Comparison of ENCODE assay signal across 9 mouse cellular contexts in the genomic region with DNA sequence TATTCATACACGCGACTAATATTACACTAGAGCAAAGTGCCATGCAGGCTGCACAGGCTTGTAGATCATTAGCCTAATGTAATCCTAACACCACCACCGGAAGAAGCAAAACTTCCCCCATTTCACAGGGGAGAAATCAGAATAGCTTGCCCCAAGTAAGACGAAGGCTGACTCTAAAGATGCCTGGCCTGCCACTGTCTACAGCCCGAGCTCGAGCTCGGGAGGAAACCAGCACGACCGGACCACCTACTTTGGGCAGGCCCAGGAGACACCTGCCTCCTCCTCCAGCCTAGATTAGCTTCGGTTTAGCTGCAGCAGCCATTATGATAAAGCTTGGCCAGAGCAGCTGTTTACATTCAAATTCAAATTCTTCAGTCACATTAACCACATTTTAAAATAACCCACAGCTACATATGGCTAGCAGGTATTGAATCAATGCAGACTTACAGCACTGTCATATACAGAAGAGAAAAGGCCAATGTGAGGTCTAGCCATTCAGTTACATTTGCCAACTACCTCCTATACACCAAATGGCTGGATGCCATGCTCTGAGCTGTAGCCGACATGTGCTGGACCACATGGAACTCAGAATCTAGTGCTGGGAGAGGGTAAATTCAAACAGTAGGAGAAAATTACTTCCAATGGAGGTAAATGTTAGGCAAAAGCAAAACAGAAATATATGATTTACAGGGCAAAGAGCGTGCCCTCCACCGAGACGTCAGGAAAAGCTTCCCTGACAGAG. TPM values are rescaled to one million over a fixed set of nuclear protein-coding genes. Genes with fewer than 3 reads are reported as not detected.
DNase-seq lines count a peak whose midpoint lies in the region; ATAC-seq and TF ChIP-seq lines count a peak whose summit lies in the region.
"Had no signal": no experiment of that assay in that cellular context is flagged by ENCODE, and none has a peak within 500 bp of the region (broad histone marks: within the 10 kb centered on the region; RNA-seq: fewer than 3 reads in every experiment).

No protein-coding gene starts in this region.

- intact Hi-C loops in heart, postnatal 25 days (cut with DNase I), result no loop called here

- no peak for TF ChIP-seq POLR2A in cortical plate, adult 2 months (IDR thresholded peaks at IDR 0.05; ENCODE audit: extremely low read depth, insufficient read depth, low read length)

- WGBS in heart, embryonic 12.5 days, result 34% methylated on average over 14 of the region's 14 CpGs
- 33% methylated on average over 14 of the region's 14 CpGs for whole genome bisulfite sequencing in hindbrain, embryonic 11.5 days
- WGBS in midbrain, embryonic 11.5 days, result 35% methylated on average over 14 of the region's 14 CpGs

- no peaks in the 10 kb centered on the region for H3K9me3 ChIP-seq in heart, embryonic 12.5 days (replicated peaks)
- H3K9me3 ChIP-seq in hindbrain, embryonic 11.5 days (ENCODE audit: control insufficient read depth, low read length), result no peaks in the 10 kb centered on the region
- H3K9me3 ChIP-seq in midbrain, embryonic 11.5 days (ENCODE audit: control insufficient read depth, low read length), result no peaks in the 10 kb centered on the region

- no peak overlapping the region for H3K27ac ChIP-seq in heart, embryonic 12.5 days (ENCODE audit: poor library complexity, severe bottlenecking)
- no peak overlapping the region for H3K27ac ChIP-seq in cortical plate, adult 2 months (ENCODE audit: insufficient read depth, low read length)
- no peak overlapping the region for H3K27ac ChIP-seq in hindbrain, embryonic 11.5 days (ENCODE audit: low read depth, low read length)
- H3K27ac ChIP-seq in midbrain, embryonic 11.5 days (ENCODE audit: low read depth, low read length), result no peak overlapping the region

- peaks cover 62% of the 10 kb centered on the region for H3K27me3 ChIP-seq in heart, embryonic 12.5 days (replicated peaks)
- H3K27me3 ChIP-seq in hindbrain, embryonic 11.5 days (ENCODE audit: control insufficient read depth, insufficient read depth, low read length), result peaks cover 30% of the 10 kb centered on the region
- H3K27me3 ChIP-seq in midbrain, embryonic 11.5 days (ENCODE audit: control insufficient read depth, insufficient read depth, low read length), result peaks cover 37% of the 10 kb centered on the region

- H3K9ac ChIP-seq in heart, embryonic 12.5 days, result no peak overlapping the region
- H3K9ac ChIP-seq in hindbrain, embryonic 11.5 days (ENCODE audit: low read depth, low read length), result no peak overlapping the region
- no peak overlapping the region; the same call in 1 of the 2 replicates for H3K9ac ChIP-seq in midbrain, embryonic 11.5 days (ENCODE audit: low read length)

- H3K36me3 ChIP-seq in heart, embryonic 12.5 days, result no peaks in the 10 kb centered on the region
- H3K36me3 ChIP-seq in hindbrain, embryonic 11.5 days (ENCODE audit: control insufficient read depth, insufficient read depth, low read length), result no peaks in the 10 kb centered on the region
- no peaks in the 10 kb centered on the region for H3K36me3 ChIP-seq in midbrain, embryonic 11.5 days (ENCODE audit: control insufficient read depth, insufficient read depth, low read length)

- TF ChIP-seq CTCF in cortical plate, adult 2 months (IDR thresholded peaks at IDR 0.05; ENCODE audit: extremely low read depth, insufficient read depth, low read length), result no peak

- H3K4me1 ChIP-seq in heart, embryonic 12.5 days (replicated peaks), result peaks cover 13% of the 10 kb centered on the region
- H3K4me1 ChIP-seq in cortical plate, adult 2 months (ENCODE audit: control insufficient read depth, insufficient read depth, low read length), result no peaks in the 10 kb centered on the region
- peaks cover 4% of the 10 kb centered on the region; the same call in 1 of the 2 replicates for H3K4me1 ChIP-seq in hindbrain, embryonic 11.5 days (replicated peaks; ENCODE audit: control insufficient read depth, insufficient read depth, low read length)
- H3K4me1 ChIP-seq in midbrain, embryonic 11.5 days (ENCODE audit: control insufficient read depth, insufficient read depth, low read length), result peaks cover 18% of the 10 kb centered on the region

- H3K4me2 ChIP-seq in heart, embryonic 12.5 days, result peak overlapping the region; percentile 99; the same call in 1 of the 2 replicates
- peak overlapping the region; percentile 79 for H3K4me2 ChIP-seq in hindbrain, embryonic 11.5 days (replicated peaks; ENCODE audit: low read depth, low read length)
- H3K4me2 ChIP-seq in midbrain, embryonic 11.5 days, result 0 out of 2 replicates have a peak overlapping the region, but pooled peaks have one; percentile 95

- ATAC-seq in heart, embryonic 12.5 days (ENCODE audit: insufficient number of reproducible peaks, low FRiP score), result no peak
- no peak for ATAC-seq in hindbrain, embryonic 11.5 days (ENCODE audit: low FRiP score)
- ATAC-seq in midbrain, embryonic 11.5 days (ENCODE audit: low FRiP score), result no peak

- no peak for DNase-seq in heart, postnatal 25 days (ENCODE audit: low spot score)
- peak; percentile 19 for DNase-seq in hindbrain, embryonic 11.5 days (ENCODE audit: low spot score)
- peak; percentile 87 for DNase-seq in midbrain, embryonic 11.5 days (ENCODE audit: low spot score, missing footprints)
- no peak for DNase-seq in layer of hippocampus, adult 18-20 months (ENCODE audit: low spot score in 2 of 2)
- DNase-seq in frontal cortex, postnatal 36 days (ENCODE audit: low spot score in 2 of 2), result no peak
- no peak for DNase-seq in natural killer cell, adult 2 months (ENCODE audit: low spot score in 2 of 2)
- DNase-seq: adrenal gland, adult 8-10 months had no signal

- H3K4me3 ChIP-seq in heart, embryonic 12.5 days, result no peak overlapping the region
- peak overlapping the region; percentile 24; the same call in 1 of the 2 replicates for H3K4me3 ChIP-seq in cortical plate, adult 2 months (ENCODE audit: insufficient read depth, low read length)
- 0 out of 2 replicates have a peak overlapping the region, but pooled peaks have one; percentile 4 for H3K4me3 ChIP-seq in hindbrain, embryonic 11.5 days (ENCODE audit: low read depth, low read length)
- no peak overlapping the region; the same call in 1 of the 2 replicates for H3K4me3 ChIP-seq in midbrain, embryonic 11.5 days (ENCODE audit: low read depth, low read length)

RNA-seq across cellular contexts. Expression of a gene that starts 1.6 kb away (rescaled TPM):
- 4.6 TPM in 2 replicates for polyA plus RNA-seq in heart, embryonic 12.5 days (2016; fragmentation: Nextera tagmentation; extraction: Ambion mirVana)
- total RNA-seq in heart, postnatal 25 days (2021), result 1 to 10 TPM; 3.3 to 3.8 TPM
- 41.4 and 45.6 TPM in 2 replicates for polyA plus RNA-seq in cortical plate, adult 2 months (2012; rRNA removed)
- 9.0 and 10.6 TPM in 2 replicates for polyA plus RNA-seq in hindbrain, embryonic 11.5 days (2014; fragmentation: Nextera tagmentation; extraction: Ambion mirVana)
- polyA plus RNA-seq in midbrain, embryonic 11.5 days (2014; fragmentation: Nextera tagmentation; extraction: Ambion mirVana), result 9.8 and 10.1 TPM in 2 replicates
- 10 to 100 TPM; 40.9 to 44.7 TPM for total RNA-seq in layer of hippocampus, adult 18-20 months (2021)

Comparison
In these comparisons a context has a peak if more than half of its experiments do, and no peak if none do; other contexts are left out.
1. H3K4me3 ChIP-seq: peak in cortical plate, adult 2 months (single experiment) and hindbrain, embryonic 11.5 days (single experiment); none in heart, embryonic 12.5 days (single experiment) and midbrain, embryonic 11.5 days (single experiment).
2. DNase-seq: peak in hindbrain, embryonic 11.5 days (single experiment) and midbrain, embryonic 11.5 days (single experiment); none in heart, postnatal 25 days (single experiment), layer of hippocampus, adult 18-20 months (0 of 2), frontal cortex, postnatal 36 days (0 of 2) and natural killer cell, adult 2 months (0 of 2).
3. Peak in every context shown above with its lines, with median percentiles within 50 percentile points of each other: H3K4me2 ChIP-seq.